Mouse (Mus musculus) myocyte (in vitro differentiated cells): ENCODE results near the gene Sirpb1a.
"Not testable (repeated sequence)": the region's sequence is repeated elsewhere in the genome, so short reads cannot be mapped to it uniquely, and the experiment has no call there.

Experiments
- CEBPB ChIP-seq: IDR thresholded peaks from 2 replicates; pipeline ENCODE4 v1.6.1; 2011; ENCODE audit warnings: mild to moderate bottlenecking, moderate library complexity; ENCODE audit not compliant: poor library complexity, insufficient read depth, severe bottlenecking
- E2F4 ChIP-seq: IDR thresholded peaks from one replicate; pipeline ENCODE4 v1.6.1; 2011; ENCODE audit warnings: mild to moderate bottlenecking, control low read depth, moderate library complexity; ENCODE audit not compliant: insufficient read depth
- MAX ChIP-seq: IDR thresholded peaks from one replicate; pipeline ENCODE4 v1.6.1; 2011; ENCODE audit warnings: low read depth, mild to moderate bottlenecking, control low read depth
- MYOD1 ChIP-seq, 3 experiments: IDR thresholded peaks; one replicate each; pipeline ENCODE4 v1.6.1; 2011; ENCODE audit warnings: control low read depth in 2 of 3, low read depth in 2 of 3, mild to moderate bottlenecking in 2 of 3, moderate library complexity in 1 of 3; ENCODE audit not compliant: insufficient read length in 2 of 3, control insufficient read depth in 1 of 3
- MYOG ChIP-seq, 3 experiments: IDR thresholded peaks; one replicate each; pipeline ENCODE4 v1.6.1; 2011; ENCODE audit warnings: control low read depth in 2 of 3, low read depth in 2 of 3, mild to moderate bottlenecking in 2 of 3; ENCODE audit not compliant: insufficient read length in 2 of 3, control insufficient read depth in 1 of 3, insufficient read depth in 1 of 3
- POLR2A ChIP-seq: IDR thresholded peaks from one replicate; pipeline ENCODE4 v1.6.1; 2011; ENCODE audit warnings: low read depth, mild to moderate bottlenecking, control low read depth, moderate library complexity; ENCODE audit not compliant: insufficient read length
- POLR2AphosphoS2 ChIP-seq: IDR thresholded peaks from one replicate; pipeline ENCODE4 v1.6.1; 2011; ENCODE audit warnings: low read depth, control low read depth; ENCODE audit not compliant: insufficient read length
- SRF ChIP-seq: IDR thresholded peaks from one replicate; pipeline ENCODE4 v1.6.1; 2011; ENCODE audit warnings: low read depth; ENCODE audit not compliant: control insufficient read depth, insufficient read length
- TCF3 ChIP-seq: IDR thresholded peaks from one replicate; pipeline ENCODE4 v1.6.1; 2011; ENCODE audit warnings: low read depth, control low read depth; ENCODE audit not compliant: insufficient read length

GRCm38 (mm10) chr3:15470158-15470557, 43.8 kb upstream of the Sirpb1a start:
- not testable (repeated sequence) for TF ChIP-seq POLR2A; MYOG (IDR thresholded peaks at IDR 0.05; ENCODE audit: control insufficient read depth in 1 of 3, insufficient read depth in 1 of 3, insufficient read length in 2 of 3, low read depth in 2 of 3); TCF3; SRF; CEBPB; POLR2AphosphoS2; MYOD1 (IDR thresholded peaks at IDR 0.05; ENCODE audit: control insufficient read depth in 1 of 3, insufficient read length in 2 of 3, low read depth in 2 of 3); E2F4; MAX
